Mouse (Mus musculus) E14TG2a.4 (cell line): Measurements from ENCODE around the gene Nwd1.

Source experiments
- CTCF ChIP-seq: conservative IDR thresholded peaks from 2 replicates; pipeline ENCODE4 v1.5.1; 2014; ENCODE audit warnings: low read length
- NANOG ChIP-seq: IDR thresholded peaks from 2 replicates; pipeline ENCODE4 v1.6.1; 2014; ENCODE audit warnings: borderline replicate concordance, low read length, mixed read lengths
- POU5F1 ChIP-seq: IDR thresholded peaks from 2 replicates; pipeline ENCODE4 v1.6.1; 2014; ENCODE audit warnings: low read length, borderline replicate concordance

GRCm38 (mm10) chr8:72723651-72724001, 77.1 kb downstream of the Nwd1 start:
- no peak for TF ChIP-seq CTCF
- TF ChIP-seq POU5F1, result no peak
- TF ChIP-seq NANOG, result no peak
